Mouse (Mus musculus): ENCODE results near the gene Aco1.

The Aco1 gene

GRCm38 (mm10) chr4:40207701-40208100 is 64.8 kb downstream of the Aco1 start:
- no peak for DNase-seq (ENCODE audit: extremely low spot score, low spot score)

- DNase-seq (ENCODE audit: extremely low spot score, low spot score): no peak
These were observed 69.3 kb downstream of the Aco1 start for GRCm38 (mm10) chr4:40212177-40212576.

GRCm38 (mm10) chr4:40217910-40218309 is 75.0 kb downstream of the Aco1 start:
- no peak for DNase-seq (ENCODE audit: extremely low spot score, low spot score)

- DNase-seq (ENCODE audit: extremely low spot score, low spot score): no peak
These were observed 75.5 kb downstream of the Aco1 start for GRCm38 (mm10) chr4:40218382-40218781.

GRCm38 (mm10) chr4:40220437-40220836 is 77.6 kb downstream of the Aco1 start:
- no peak for DNase-seq (ENCODE audit: extremely low spot score, low spot score)

- no peak for DNase-seq (ENCODE audit: extremely low spot score, low spot score)
These were observed 78.3 kb downstream of the Aco1 start for GRCm38 (mm10) chr4:40221004-40221760.

GRCm38 (mm10) chr4:40221876-40222585 is 79.2 kb downstream of the Aco1 start:
- no peak for DNase-seq (ENCODE audit: extremely low spot score, low spot score)

- DNase-seq (ENCODE audit: extremely low spot score, low spot score): no peak
These were observed 83.2 kb downstream of the Aco1 start for GRCm38 (mm10) chr4:40226095-40226494.

- no peak for DNase-seq (ENCODE audit: extremely low spot score, low spot score)
These were observed 84.2 kb downstream of the Aco1 start for GRCm38 (mm10) chr4:40227131-40227530.

- DNase-seq (ENCODE audit: extremely low spot score, low spot score): no peak
These were observed 85.0 kb downstream of the Aco1 start for GRCm38 (mm10) chr4:40227886-40228285.

- DNase-seq (ENCODE audit: extremely low spot score, low spot score): no peak
These were observed 86.8 kb downstream of the Aco1 start for GRCm38 (mm10) chr4:40229723-40230122.

GRCm38 (mm10) chr4:40233062-40233664 is 90.3 kb downstream of the Aco1 start:
- no peak for DNase-seq (ENCODE audit: extremely low spot score, low spot score)

GRCm38 (mm10) chr4:40234256-40234655 is 91.4 kb downstream of the Aco1 start:
- no peak for DNase-seq (ENCODE audit: extremely low spot score, low spot score)

- DNase-seq (ENCODE audit: extremely low spot score, low spot score): no peak
These were observed 93.9 kb downstream of the Aco1 start for GRCm38 (mm10) chr4:40236829-40237228.

- DNase-seq (ENCODE audit: extremely low spot score, low spot score): peak; percentile 30
These were observed 95.9 kb downstream of the Aco1 start for GRCm38 (mm10) chr4:40238483-40239408.

- peak; percentile 45 for DNase-seq (ENCODE audit: extremely low spot score, low spot score)
These were observed 96.8 kb downstream of the Aco1 start, which contains the start of gene Ddx58 for GRCm38 (mm10) chr4:40239409-40240271. Gene Ddx58, minus strand, starts transcription at chr4:40239828.

- DNase-seq (ENCODE audit: extremely low spot score, low spot score): peak; percentile 23
These were observed 97.4 kb downstream of the Aco1 start for GRCm38 (mm10) chr4:40240272-40240744.

- no peak for DNase-seq (ENCODE audit: extremely low spot score, low spot score)
These were observed 99.0 kb downstream of the Aco1 start for GRCm38 (mm10) chr4:40241928-40242327.

- DNase-seq (ENCODE audit: extremely low spot score, low spot score): no peak
These were observed 100.1 kb downstream of the Aco1 start for GRCm38 (mm10) chr4:40243006-40243405.

GRCm38 (mm10) chr4:40244035-40244434 is 101.2 kb downstream of the Aco1 start:
- DNase-seq (ENCODE audit: extremely low spot score, low spot score): no peak

Measured in neural tube, embryonic 10.5 days (tissue).